Mouse (Mus musculus) hindbrain, embryonic 14.5 days (tissue): ENCODE results near the gene Acot8. TPM values are rescaled to one million over a fixed set of nuclear protein-coding genes. Genes with fewer than 3 reads are reported as not detected.
A peak's percentile ranks its signal among the peaks of the same experiment; 100 is the strongest.

Experiments
- ATAC-seq: fragments of 200-750 bp; cut with Nextera tagmentation; 2 replicates; pipeline ENCODE4 v1.8.0; 2017; ENCODE audit warnings: moderate number of reproducible peaks, mild to moderate bottlenecking, moderate TSS enrichment, moderate library complexity; ENCODE audit not compliant: low FRiP score
- DNase-seq: peaks from one replicate; pipeline ENCODE4 v3.0.0-alpha.2; 2015; ENCODE audit warnings: low spot score
- H3K27ac ChIP-seq: fragments of 300-500 bp; sonication (generic); 2 replicates; pipeline ENCODE4 v1.5.1; 2014; ENCODE audit warnings: mild to moderate bottlenecking, moderate library complexity
- H3K27me3 ChIP-seq: fragments of 300-500 bp; sonication (generic); 2 replicates; pipeline ENCODE4 v1.6.1; 2014; ENCODE audit warnings: mild to moderate bottlenecking, low read length, mixed read lengths; ENCODE audit not compliant: control insufficient read depth, insufficient read depth
- H3K36me3 ChIP-seq: fragments of 300-500 bp; sonication (generic); replicated peaks from 2 replicates; pipeline ENCODE4 v1.6.1; 2014; ENCODE audit not compliant: control insufficient read depth, insufficient read depth
- H3K4me1 ChIP-seq: fragments of 300-500 bp; sonication (generic); replicated peaks from 2 replicates; pipeline ENCODE4 v1.6.1; 2014; ENCODE audit warnings: antibody characterized with exemption, low read length, mixed read lengths; ENCODE audit not compliant: control insufficient read depth, insufficient read depth
- H3K4me2 ChIP-seq: fragments of 300-500 bp; sonication (generic); replicated peaks from 2 replicates; pipeline ENCODE4 v1.6.1; 2014; ENCODE audit warnings: mild to moderate bottlenecking, moderate library complexity
- H3K4me3 ChIP-seq: fragments of 300-500 bp; sonication (generic); replicated peaks from 2 replicates; pipeline ENCODE4 v1.5.1; 2014; ENCODE audit warnings: mild to moderate bottlenecking, low read length
- H3K9ac ChIP-seq: fragments of 300-500 bp; sonication (generic); 2 replicates; pipeline ENCODE4 v1.6.1; 2014
- H3K9me3 ChIP-seq: fragments of 300-500 bp; sonication (generic); 2 replicates; pipeline ENCODE4 v1.6.1; 2016; ENCODE audit warnings: low read length; ENCODE audit not compliant: control insufficient read depth
- WGBS: fragments of 180-500 bp; shearing (Covaris S2); extraction: QIAGEN DNeasy Blood & Tissue Kit; methylation state at CpG from one replicate; pipeline ENCODE4 v1.1.7; 2014; 5-methylcytosine and 5-hydroxymethylcytosine counted together
- polyA plus RNA-seq: library from polyadenylated mRNA; unstranded; fragments of >200 nt; fragmentation: Nextera tagmentation; extraction: Ambion mirVana; gene quantifications from 2 replicates; pipeline ENCODE4 v1.2.1, GENCODE M21; 2014

Acot8 gene
- polyA plus RNA-seq, 1 experiment from 2014 or later = 20.8 TPM

- H3K4me3 ChIP-seq = no peak within 1 kb of the TSS
- no peak within 1 kb of the TSS for H3K27ac ChIP-seq
- no peaks in the 10 kb centered on the region for H3K4me1 ChIP-seq
- WGBS = 71% methylated on average over 8 of the region's 8 CpGs
- no peaks in the 10 kb centered on the region for H3K27me3 ChIP-seq
- ATAC-seq (no peak), DNase-seq (no peak)
- no peak within 1 kb of the TSS for H3K4me2 ChIP-seq
- no peaks in the 10 kb centered on the region for H3K36me3 ChIP-seq
- no peaks in the 10 kb centered on the region for H3K9me3 ChIP-seq
- no peak within 1 kb of the TSS for H3K9ac ChIP-seq
Measured at GRCm38 (mm10) chr2:164779481-164780086, 25.1 kb downstream of the Acot8 start, which contains the start of gene Tnnc2. Tnnc2 (minus strand) TSS chr2:164779967.

GRCm38 (mm10) chr2:164778809-164779208 lies 25.9 kb downstream of the Acot8 start:
- H3K9ac ChIP-seq = no peak overlapping the region
- H3K27me3 ChIP-seq = no peaks in the 10 kb centered on the region
- 84% methylated on average over 7 of the region's 7 CpGs for WGBS
- H3K27ac ChIP-seq = no peak overlapping the region
- no peaks in the 10 kb centered on the region for H3K4me1 ChIP-seq
- H3K4me3 ChIP-seq = no peak overlapping the region
- DNase-seq (no peak), ATAC-seq (no peak)
- no peaks in the 10 kb centered on the region for H3K36me3 ChIP-seq
- no peaks in the 10 kb centered on the region for H3K9me3 ChIP-seq
- H3K4me2 ChIP-seq = no peak overlapping the region

- ATAC-seq (no peak), DNase-seq (no peak)
- Histone ChIP-seq H3K9me3 (no peaks in the 10 kb centered on the region), H3K27me3 (no peaks in the 10 kb centered on the region), H3K4me1 (no peaks in the 10 kb centered on the region), H3K36me3 (no peaks in the 10 kb centered on the region), H3K4me2 (no peak overlapping the region), H3K27ac (no peak overlapping the region), H3K9ac (no peak overlapping the region), H3K4me3 (no peak overlapping the region)
- WGBS = 93% methylated on average over 11 of the region's 11 CpGs
Measured at GRCm38 (mm10) chr2:164778015-164778287, 26.7 kb downstream of the Acot8 start.

GRCm38 (mm10) chr2:164777246-164778014 lies 27.3 kb downstream of the Acot8 start:
- Histone ChIP-seq H3K36me3 (no peaks in the 10 kb centered on the region), H3K27ac (no peak overlapping the region), H3K27me3 (no peaks in the 10 kb centered on the region), H3K4me2 (no peak overlapping the region), H3K9me3 (no peaks in the 10 kb centered on the region), H3K4me1 (no peaks in the 10 kb centered on the region), H3K4me3 (no peak overlapping the region), H3K9ac (no peak overlapping the region)
- ATAC-seq (no peak), DNase-seq (no peak)
- 87% methylated on average over 30 of the region's 30 CpGs for WGBS

GRCm38 (mm10) chr2:164776801-164777200 lies 27.9 kb downstream of the Acot8 start:
- no peak overlapping the region for H3K27ac ChIP-seq
- H3K9ac ChIP-seq = no peak overlapping the region
- no peaks in the 10 kb centered on the region for H3K36me3 ChIP-seq
- no peaks in the 10 kb centered on the region for H3K27me3 ChIP-seq
- ATAC-seq = no peak
- H3K4me3 ChIP-seq = no peak overlapping the region
- H3K9me3 ChIP-seq = no peaks in the 10 kb centered on the region
- WGBS = 69% methylated on average over 17 of the region's 17 CpGs
- H3K4me1 ChIP-seq = no peaks in the 10 kb centered on the region
- no peak overlapping the region for H3K4me2 ChIP-seq
- DNase-seq = no peak

- no peak overlapping the region for H3K9ac ChIP-seq
- WGBS = 91% methylated on average over 6 of the region's 6 CpGs
- no peak overlapping the region for H3K4me2 ChIP-seq
- H3K27ac ChIP-seq = no peak overlapping the region
- H3K4me3 ChIP-seq = no peak overlapping the region
- no peaks in the 10 kb centered on the region for H3K4me1 ChIP-seq
- DNase-seq (no peak), ATAC-seq (no peak)
- H3K9me3 ChIP-seq = no peaks in the 10 kb centered on the region
- H3K36me3 ChIP-seq = no peaks in the 10 kb centered on the region
- no peaks in the 10 kb centered on the region for H3K27me3 ChIP-seq
Measured at GRCm38 (mm10) chr2:164776130-164776529, 28.6 kb downstream of the Acot8 start.

- H3K9me3 ChIP-seq = no peaks in the 10 kb centered on the region
- no peak overlapping the region for H3K27ac ChIP-seq
- no peak for ATAC-seq
- H3K9ac ChIP-seq = no peak overlapping the region
- 86% methylated on average over 5 of the region's 5 CpGs for WGBS
- H3K4me3 ChIP-seq = no peak overlapping the region
- no peaks in the 10 kb centered on the region for H3K27me3 ChIP-seq
- H3K36me3 ChIP-seq = no peaks in the 10 kb centered on the region
- H3K4me1 ChIP-seq = peaks cover 9% of the 10 kb centered on the region
- H3K4me2 ChIP-seq = no peak overlapping the region
- no peak for DNase-seq
Measured at GRCm38 (mm10) chr2:164773989-164774364, 30.7 kb downstream of the Acot8 start.

GRCm38 (mm10) chr2:164773229-164773988 lies 31.3 kb downstream of the Acot8 start:
- Histone ChIP-seq H3K9ac (no peak overlapping the region), H3K4me1 (peaks cover 9% of the 10 kb centered on the region), H3K27ac (no peak overlapping the region), H3K36me3 (peaks cover under 1% of the 10 kb centered on the region; the same call in 1 of the 2 replicates), H3K4me3 (no peak overlapping the region), H3K4me2 (no peak overlapping the region), H3K27me3 (no peaks in the 10 kb centered on the region), H3K9me3 (no peaks in the 10 kb centered on the region)
- DNase-seq (no peak), ATAC-seq (no peak)
- 79% methylated on average over 14 of the region's 14 CpGs for WGBS

- Histone ChIP-seq H3K4me3 (peak overlapping the region; percentile 64), H3K9ac (no peak overlapping the region), H3K4me1 (peaks cover 9% of the 10 kb centered on the region), H3K27me3 (no peaks in the 10 kb centered on the region), H3K27ac (no peak overlapping the region), H3K36me3 (peaks cover 22% of the 10 kb centered on the region), H3K4me2 (peak overlapping the region; percentile 94), H3K9me3 (no peaks in the 10 kb centered on the region)
- ATAC-seq (no peak), DNase-seq (no peak)
- 86% methylated on average over 8 of the region's 8 CpGs for WGBS
Measured at GRCm38 (mm10) chr2:164771123-164771522, 33.6 kb downstream of the Acot8 start.
